Mouse (Mus musculus) left cerebral cortex, adult 8-10 months (tissue): ENCODE measurements at regions not wholly inside any gene's neighbourhood (a gene's known extent, or its start where the extent isn't known, plus 50 kb on each side); places are given as distances from the start of the nearest gene placed in this dataset.

ENCODE experiments used
- DNase-seq, 2 experiments: peaks; one replicate each; pipeline ENCODE4 v3.0.0; 2022; ENCODE audit warnings: low spot score in 2 of 2

DNA sequence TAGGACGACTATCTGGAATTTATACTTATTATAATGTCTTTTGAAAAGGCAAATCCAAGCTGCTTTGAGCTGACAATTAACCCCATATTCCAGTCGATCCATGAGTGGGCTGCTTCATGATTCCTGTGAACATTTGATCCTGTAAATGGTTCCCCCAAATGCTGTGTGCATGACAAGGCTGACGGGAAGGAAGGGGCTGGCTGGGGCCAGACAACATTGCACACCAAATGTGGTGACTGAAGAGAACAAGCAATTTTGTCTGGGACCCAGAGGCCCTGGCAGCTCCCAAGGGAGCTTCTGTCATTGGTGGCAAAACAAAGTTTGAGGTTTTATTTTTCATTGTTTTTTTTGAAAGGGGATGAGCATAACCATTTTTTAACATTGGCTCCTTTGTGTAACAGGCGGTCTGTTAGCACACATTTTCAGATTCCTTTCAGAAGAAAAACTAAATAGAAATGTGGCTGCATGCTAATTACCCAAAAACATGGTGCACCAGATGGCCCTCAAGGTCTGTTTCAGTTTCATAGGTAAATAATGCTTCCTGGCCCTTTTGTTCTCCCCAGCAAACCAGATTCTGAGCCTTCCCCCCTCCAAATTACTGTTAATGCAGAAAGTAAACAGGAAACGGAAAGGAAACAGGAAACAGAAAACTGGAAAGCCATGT lies 348.6 kb upstream of the Cd180 start:
- DNase-seq = peak in 1 of 2 experiments; percentile 21

DNA sequence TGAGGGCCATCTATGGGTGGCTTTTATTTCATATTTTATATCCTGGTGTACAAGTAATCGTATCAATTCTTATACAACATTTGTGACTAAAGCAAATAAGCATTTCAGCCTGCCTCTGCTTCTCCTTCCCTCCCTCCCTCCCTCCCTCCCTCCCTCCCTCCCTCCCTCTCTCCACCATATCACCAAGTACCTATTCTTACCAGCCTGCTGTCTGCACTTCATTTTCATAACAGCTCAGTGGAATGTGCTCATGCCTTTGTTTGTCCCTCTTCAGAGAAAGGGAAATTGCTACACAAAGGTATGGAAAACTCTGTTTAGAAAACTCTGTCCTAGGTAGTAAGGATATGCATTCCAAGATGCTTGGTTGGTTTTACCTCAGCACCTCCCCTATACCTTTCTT lies 343.9 kb upstream of the Cd180 start:
- DNase-seq = no peak

DNA sequence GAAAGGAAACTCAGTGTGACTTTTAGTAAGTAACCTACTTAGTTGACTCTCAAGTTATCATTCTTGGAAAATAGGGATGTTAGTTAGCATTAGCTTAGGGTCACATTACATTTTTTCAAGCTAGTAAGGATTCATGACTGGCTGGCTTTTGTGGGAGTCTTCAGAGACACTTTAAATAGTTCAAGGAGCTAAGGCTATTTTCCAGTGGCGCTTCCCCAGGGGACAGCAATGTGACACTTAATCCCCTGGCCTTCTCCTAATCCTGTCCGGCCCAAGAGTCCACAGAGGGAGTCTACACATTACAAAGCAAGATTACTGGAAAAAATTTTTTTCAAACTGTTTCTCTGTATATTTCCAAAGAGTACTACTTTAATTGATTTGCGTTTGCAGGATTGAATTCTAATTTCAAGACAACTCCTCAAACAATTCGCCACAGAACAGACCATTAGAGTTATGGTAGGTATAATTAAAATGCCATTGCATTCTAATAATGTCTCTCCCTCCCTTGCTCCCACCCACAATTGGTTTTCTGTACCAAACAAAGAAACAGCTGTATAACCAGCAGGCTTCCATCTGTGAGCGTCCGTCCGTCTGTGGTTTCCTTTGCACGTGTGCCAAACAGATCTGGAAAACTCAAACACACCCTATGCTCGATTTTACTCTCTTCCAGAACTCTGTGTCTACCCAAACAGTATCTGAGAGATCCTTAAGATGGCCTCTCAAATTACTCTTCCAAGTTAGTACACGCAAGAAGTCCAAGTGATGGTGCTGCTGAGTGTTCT lies 341.1 kb upstream of the Cd180 start:
- DNase-seq = no peak

DNA sequence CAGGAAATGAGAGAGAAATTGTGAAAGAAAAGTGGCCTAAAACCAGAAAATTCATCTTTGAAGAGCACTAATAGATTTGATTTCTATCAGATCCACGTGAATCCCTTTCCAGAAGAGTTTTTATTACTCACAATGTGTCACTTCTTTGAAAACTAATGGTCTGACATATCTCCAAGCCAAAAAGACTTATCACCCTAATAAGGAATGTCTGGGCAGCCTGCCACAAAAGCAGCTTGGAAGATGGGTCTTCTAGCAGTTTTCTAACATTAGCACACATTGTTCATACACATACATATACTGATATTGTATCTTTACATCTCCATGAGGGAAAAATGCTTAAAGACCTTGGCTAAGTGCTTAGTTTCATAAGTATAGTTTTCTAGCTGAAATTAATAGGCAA lies 337.8 kb upstream of the Cd180 start:
- DNase-seq = no peak

DNA sequence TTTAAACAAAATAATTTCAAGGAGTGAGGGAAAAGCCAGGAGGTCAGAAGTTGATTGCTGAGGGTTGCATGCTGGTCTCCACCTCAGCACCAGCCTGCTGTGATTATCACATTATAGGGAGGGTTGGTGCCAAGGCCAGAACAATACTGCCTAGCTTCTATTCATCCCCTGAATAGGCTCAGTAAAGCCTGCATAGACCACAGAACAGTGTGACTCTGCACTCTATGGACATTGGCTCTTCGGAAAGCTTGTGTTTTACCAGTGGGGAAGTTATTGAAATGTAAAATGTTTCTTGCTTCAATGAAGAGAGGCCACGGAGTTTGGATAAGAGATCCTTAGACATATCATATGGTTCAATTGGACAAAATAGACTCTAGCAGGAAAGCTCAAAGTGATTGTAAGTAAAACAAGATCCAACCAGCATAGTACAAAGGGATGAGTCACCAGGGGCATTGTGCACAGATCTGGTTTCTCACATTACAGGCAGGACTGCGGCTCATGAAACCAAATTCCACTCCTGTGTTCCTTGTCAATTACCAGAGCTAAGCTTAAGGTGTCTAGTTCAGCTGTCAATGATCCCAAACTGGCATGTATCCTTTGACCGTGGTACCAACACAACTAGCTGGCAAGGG lies 320.8 kb upstream of the Cd180 start:
- DNase-seq = no peak

DNA sequence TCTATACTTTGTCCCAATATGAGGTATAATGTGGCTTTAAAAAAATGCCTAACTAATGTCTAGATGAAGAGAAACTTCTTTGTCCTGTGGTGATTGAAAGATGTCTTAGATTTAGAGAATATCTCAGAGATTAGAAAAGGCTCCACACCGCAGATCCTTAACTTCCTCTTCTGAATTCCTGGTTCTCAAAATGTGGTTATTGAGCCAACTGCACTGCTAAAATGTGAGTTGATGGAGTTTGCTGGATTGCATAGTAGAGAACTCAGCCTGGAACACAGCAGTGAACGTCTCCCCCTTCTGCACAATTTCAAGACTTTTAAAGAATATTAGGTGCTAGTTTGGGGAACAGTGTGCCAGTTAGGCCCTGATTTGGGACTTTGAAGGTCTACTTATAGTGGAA lies 312.7 kb upstream of the Cd180 start:
- DNase-seq = no peak

DNA sequence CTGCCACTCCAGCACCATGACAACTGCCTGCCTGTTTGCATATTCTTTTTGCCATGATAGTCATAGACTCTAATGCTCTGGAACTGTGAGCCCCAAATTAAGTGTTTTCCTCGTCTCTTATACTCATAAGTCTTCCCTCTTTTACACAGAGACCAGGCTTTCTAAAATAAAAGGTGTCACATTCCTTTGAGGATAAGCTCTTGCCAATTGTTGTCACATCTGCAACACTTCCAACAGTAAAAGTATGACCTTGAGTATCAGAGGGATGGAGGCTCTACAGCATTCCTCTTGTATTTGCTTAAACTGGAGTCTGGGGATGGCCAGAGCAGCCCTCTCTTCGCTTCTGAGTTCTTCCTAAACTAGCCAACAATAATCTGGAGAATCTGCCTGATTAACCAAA lies 301.4 kb upstream of the Cd180 start:
- no peak for DNase-seq

DNA sequence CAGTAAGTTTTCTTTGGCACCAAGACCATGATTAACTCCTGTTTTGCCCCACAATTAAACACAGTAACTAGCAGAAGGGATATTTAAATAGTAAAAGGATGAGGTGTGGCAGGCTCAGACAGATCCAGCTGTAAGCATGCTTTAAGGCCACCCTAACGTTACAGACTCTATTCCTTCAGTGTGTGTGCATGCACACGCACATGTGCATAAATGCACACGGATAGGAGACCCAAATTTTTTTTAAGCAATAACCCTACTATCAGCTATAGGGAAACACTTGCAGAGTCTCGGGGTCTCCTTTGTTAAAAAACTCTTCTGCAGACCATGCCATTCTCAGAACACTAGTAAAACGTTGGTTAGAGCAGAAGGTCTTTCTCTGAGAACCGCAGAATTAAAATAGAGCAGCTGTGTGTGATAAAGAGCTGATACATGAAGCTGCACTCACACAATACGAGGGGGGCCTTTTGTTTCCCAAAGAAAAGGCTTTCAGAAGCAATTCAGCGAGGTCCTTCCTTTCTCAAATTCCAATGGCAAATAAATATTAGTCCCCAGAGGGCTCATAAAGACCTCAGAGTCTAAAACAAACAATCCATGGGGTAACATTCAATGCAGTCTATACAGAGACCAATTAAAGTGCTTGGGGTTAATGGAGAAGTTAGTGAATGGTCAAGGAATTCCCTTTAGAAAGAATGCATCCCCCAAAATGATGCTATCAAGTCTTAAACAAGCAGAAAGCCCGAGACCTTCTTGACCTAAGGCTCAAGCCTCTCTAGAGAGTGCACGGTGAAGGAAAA lies 300.3 kb upstream of the Cd180 start:
- DNase-seq = no peak

DNA sequence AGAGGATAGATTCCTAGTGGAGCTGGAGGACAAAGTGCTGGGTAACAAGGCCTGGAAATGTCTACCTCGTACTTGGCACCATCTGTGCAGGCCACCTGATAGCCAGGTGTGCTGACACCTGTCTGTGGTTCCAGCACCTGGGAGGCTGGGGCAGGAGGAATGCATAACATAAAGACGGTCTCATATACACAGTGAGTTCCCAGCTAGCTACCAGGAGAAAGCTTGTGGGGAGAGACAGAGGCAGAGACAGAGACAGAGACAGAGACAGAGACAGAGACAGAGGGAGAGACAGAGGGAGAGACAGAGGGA lies 299.7 kb upstream of the Cd180 start:
- no peak for DNase-seq

DNA sequence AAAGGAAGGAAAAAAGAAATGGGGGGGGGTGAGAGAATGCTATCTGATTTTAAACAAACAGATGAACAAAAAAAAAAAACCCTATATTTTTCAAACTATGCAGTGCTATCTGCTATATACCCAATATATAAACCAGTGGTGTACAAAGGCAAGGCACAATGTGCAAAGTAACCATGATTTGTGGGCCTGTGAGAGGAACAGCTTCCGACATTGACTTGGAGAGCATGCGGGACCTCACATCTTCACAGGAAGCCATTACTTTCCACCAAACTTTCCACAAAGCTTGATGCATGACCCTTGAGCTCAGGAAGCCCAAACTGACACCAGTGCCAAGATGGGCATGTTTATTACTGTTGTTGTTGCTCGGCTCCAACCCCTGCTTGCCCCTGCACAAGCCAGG lies 299.3 kb upstream of the Cd180 start:
- DNase-seq = no peak

DNA sequence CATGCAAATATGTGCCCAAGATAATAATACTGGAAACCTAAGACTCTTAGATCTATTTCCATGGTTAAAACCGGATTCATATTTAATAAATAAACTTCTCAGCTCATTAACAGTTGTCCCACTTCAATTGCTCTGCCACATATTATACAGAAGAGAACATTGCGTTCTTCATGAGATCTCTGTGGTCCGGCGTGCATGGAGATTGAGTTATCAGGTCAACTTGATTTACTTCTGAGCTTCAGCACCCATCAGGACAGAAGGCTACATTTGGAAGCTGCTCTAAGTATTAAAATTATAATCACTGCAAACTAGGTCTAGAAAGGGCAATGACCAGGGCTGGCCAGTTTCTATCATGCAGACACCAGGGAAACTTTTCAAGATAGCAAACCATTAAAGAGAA lies 295.9 kb upstream of the Cd180 start:
- DNase-seq = no peak

DNA sequence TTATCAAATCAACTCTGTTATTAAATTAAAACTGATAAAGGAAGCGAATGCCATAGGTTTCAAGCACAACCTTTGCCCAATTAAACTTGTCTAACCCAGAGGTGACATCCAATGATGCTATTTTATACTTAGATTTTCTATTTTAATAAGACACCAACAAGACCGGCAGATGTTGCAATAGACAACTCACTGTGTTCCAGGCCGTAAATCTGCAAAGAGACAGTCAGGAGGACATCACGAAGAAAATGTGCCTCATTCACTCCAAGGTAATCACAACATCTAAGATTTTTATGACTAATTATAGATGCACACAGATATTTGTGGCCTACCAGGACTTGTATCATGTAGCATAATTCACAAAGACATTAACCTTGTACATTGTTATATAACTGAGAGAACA lies 281.5 kb upstream of the Cd180 start:
- DNase-seq = no peak

DNA sequence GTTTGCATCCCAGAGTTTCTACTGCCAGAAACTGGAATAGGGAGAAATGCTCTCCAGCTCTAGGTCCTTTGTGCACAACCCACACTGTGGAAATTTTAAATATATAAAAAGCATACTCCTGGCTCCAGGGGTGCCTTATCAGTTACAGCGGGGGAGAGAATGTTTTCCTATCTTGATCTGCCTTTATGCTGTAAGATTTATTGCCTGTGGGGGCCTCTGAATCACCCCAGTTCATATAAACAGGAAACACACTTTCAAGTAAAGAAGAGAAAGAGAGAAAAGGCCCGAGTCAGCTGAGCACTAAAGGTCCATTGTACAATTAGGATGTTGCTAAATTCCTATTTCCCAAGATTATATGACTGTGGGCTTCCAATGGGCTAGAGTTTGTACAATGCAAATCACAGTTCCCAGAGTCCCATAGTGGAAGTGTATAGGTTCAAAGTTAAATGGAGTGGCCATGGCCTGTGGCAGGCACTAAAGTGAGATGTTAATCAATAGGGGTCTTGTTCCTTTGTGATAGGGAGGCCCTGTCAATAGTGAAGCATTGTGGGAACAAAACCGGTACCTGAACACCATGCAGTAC lies 258.9 kb upstream of the Cd180 start:
- DNase-seq = no peak

DNA sequence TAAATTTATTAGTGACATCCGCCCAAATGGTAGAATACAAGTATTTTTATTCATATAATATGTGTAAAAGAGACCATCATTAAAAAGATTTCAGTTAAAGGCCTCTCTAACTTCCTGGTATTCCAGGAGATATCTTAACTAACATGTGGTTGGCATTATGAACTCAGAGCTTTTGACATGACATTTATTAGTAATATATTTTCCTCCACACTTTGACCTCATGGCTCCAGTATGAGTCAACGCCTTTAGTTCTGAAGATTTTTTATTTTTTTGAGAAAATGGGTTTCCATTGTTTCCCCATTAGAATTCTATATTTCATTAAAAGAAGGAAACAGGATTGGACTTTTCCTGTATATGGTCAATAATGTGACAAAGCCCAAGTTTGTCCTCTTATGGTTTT lies 250.7 kb upstream of the Cd180 start:
- DNase-seq = no peak

DNA sequence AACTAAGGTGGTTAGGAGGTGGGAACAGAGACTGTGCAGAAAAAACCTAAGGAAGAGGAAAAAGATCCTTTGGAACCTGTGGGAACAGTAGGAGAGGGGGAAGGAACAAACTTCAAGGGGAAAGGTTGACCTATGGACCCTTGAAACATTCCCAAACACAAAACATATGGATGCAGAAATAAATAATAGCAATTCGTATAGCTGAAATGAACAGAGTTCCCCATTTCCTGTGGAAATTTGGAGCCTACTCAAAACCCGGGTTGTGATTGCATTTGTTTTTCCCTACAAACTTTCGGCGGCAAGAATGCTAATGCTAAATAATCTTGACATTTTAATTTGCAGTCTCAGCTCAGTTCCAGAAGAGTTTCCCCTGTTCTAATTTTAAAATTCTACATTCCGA lies 246.0 kb upstream of the Cd180 start:
- no peak for DNase-seq

DNA sequence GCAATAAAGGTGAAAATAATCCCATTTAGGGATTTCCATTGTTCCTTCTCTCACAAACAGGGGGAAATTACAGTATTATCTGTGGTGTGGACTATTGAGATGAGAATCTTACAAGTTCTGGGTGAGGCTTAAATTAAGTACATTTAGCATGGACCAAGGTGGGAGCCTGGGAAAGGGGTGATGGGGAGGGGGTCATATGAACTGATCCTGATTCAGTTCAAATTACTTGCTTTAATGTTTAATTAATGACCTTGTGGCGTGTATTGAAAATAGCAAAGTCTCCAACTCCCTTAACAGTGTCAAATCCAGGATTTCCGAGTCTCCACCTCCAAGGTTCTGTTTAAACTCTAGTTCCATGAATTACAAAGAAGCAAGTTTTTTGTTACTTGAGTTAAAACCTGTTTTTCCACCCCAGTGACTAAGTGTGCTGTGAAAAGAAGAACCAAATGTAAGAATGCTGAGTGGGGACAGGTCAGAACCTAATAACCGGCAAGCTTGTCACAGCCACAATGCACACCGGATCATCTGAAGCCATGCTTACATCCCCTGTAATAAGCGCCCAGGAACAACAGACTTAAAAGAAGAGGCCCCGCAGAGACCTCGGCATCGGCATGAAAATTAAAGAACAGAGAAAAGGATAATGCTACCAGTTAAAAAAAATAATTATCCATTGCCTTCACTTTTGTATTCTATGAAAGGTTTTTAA lies 243.8 kb upstream of the Cd180 start:
- DNase-seq = no peak

DNA sequence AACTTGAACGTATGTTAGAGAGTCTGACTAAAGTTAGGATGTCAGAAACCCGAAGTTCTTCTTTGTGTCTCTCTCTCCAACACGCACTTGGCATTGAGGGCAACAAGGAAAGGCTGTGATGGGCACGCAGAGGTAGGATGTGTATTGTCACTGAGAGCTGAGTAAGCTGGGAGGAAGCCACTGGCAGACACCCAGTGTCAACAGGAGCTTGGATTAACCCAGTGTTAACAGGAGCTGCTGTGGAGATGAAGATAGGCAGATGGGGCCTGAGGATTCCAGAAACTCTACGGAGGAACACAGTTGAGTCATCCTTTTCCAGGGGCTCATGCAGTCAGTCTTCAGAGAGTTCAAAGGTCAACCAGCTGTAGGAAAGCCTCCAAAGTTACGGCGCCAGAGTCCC lies 242.2 kb upstream of the Cd180 start:
- DNase-seq = no peak

DNA sequence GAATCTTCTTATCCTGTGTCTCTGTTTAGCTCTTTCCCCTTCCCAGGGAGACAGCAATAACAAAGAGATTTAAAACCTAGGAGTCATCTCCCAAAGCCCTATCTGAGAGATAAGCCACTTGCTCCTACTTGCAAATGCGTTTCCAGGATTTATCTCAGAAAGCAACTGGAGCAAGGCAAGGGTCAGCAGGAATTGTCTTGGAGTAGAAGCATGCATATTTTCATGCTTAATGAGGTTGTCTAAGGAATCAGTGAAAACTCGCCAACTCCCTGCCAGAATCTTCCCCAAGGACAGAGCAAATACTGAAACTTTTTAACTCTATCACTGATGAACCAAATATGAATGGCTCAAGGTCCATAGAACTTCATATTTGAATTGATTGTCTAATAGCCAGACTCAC lies 234.6 kb upstream of the Cd180 start:
- no peak for DNase-seq

DNA sequence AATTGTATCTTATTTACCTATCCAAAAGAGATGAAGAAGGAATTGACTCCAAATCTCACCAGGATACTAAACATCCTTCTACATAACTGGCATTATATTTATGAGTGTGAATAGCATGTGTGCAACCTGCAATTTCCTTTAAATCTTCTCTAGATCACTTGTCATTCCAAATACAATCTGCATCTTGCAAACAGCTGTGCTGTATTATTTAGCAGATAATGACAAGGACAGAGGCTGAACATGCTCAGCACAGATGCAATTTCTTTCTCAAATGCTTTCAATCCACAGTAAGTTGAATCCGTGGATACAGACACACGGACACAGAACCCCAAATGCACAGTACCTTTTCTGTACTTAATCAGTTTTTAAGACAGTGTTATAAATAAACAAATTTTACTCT lies 229.4 kb upstream of the Cd180 start:
- DNase-seq = no peak

DNA sequence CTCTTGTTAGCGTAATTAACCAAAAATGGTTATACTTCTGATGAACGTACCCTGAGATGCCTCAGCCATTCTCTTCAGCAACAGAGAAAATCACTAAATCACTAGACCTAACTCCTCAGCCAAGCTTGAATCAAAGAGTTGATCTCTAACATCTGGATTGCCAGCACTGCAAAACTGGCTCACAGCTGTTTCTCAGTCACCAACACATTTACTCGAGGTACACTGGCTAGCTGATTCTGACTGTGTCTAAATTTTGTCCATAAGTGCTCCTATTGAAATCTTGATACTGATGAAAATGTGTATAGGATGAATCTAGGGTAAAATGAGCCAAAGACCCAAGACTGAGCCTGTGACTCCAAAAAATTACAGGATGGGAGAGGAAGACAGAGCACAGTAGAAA lies 211.5 kb upstream of the Cd180 start:
- DNase-seq = no peak

DNA sequence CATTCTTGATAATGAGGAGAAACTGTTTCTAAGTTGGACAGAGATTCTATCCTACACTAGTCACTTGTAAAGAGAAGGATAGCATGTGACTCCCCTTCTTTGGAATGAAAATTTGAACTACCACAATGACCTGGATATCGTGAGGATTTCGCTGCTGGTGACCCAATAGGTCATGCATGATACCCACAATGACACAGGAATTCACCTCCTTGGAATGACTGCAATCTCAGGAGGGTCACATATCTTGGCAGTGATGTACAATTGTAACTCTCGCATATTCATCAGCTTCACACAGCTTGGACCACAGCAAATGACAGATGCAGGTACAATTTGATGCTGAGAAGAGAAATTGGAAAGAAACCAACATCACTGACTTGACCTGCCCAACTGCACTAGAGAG lies 210.9 kb upstream of the Cd180 start:
- DNase-seq = no peak
